Mouse (Mus musculus): ENCODE data around the gene Ly6g6d. TPM values are rescaled to one million over a fixed set of nuclear protein-coding genes. Genes with fewer than 3 reads are reported as not detected.
A peak's percentile ranks its signal among the peaks of the same experiment; 100 is the strongest.
"Not testable (repeated sequence)": the region's sequence is repeated elsewhere in the genome, so short reads cannot be mapped to it uniquely, and the experiment has no call there.

Ly6g6d gene
- polyA plus RNA-seq, 1 experiment: 1.8 TPM

GRCm38 (mm10) chr17:35044904-35045806 is 32.7 kb downstream of the Ly6g6d start:
- no peak for TF ChIP-seq POLR2A (IDR thresholded peaks at IDR 0.05; ENCODE audit: borderline replicate concordance, extremely low read depth, insufficient read depth, insufficient read length, poor library complexity, severe bottlenecking)
- DNase-seq (ENCODE audit: low read depth): no peak

- no peak for DNase-seq (ENCODE audit: low read depth)
- TF ChIP-seq POLR2A (IDR thresholded peaks at IDR 0.05; ENCODE audit: borderline replicate concordance, extremely low read depth, insufficient read depth, insufficient read length, poor library complexity, severe bottlenecking) (no peak), CTCF (IDR thresholded peaks at IDR 0.05; ENCODE audit: borderline replicate concordance, extremely low read depth, insufficient read depth, insufficient read length) (no peak)
Measured at GRCm38 (mm10) chr17:35043794-35044193, 34.1 kb downstream of the Ly6g6d start.

- TF ChIP-seq POLR2A (IDR thresholded peaks at IDR 0.05; ENCODE audit: borderline replicate concordance, extremely low read depth, insufficient read depth, insufficient read length, poor library complexity, severe bottlenecking) (no peak), CTCF (IDR thresholded peaks at IDR 0.05; ENCODE audit: borderline replicate concordance, extremely low read depth, insufficient read depth, insufficient read length) (no peak)
- no peak for DNase-seq (ENCODE audit: low read depth)
Measured at GRCm38 (mm10) chr17:35039121-35039873, 38.6 kb downstream of the Ly6g6d start.

- TF ChIP-seq POLR2A (IDR thresholded peaks at IDR 0.05; ENCODE audit: borderline replicate concordance, extremely low read depth, insufficient read depth, insufficient read length, poor library complexity, severe bottlenecking) (no peak), CTCF (IDR thresholded peaks at IDR 0.05; ENCODE audit: borderline replicate concordance, extremely low read depth, insufficient read depth, insufficient read length) (no peak)
- no peak for DNase-seq (ENCODE audit: low read depth)
Measured at GRCm38 (mm10) chr17:35034896-35035295, 43.0 kb downstream of the Ly6g6d start.

GRCm38 (mm10) chr17:35033703-35034102 is 44.2 kb downstream of the Ly6g6d start:
- not testable (repeated sequence) for DNase-seq (ENCODE audit: low read depth)

GRCm38 (mm10) chr17:35032323-35032870 is 45.5 kb downstream of the Ly6g6d start:
- TF ChIP-seq POLR2A (IDR thresholded peaks at IDR 0.05; ENCODE audit: borderline replicate concordance, extremely low read depth, insufficient read depth, insufficient read length, poor library complexity, severe bottlenecking) (no peak), CTCF (IDR thresholded peaks at IDR 0.05; ENCODE audit: borderline replicate concordance, extremely low read depth, insufficient read depth, insufficient read length) (no peak)
- no peak for DNase-seq (ENCODE audit: low read depth)

GRCm38 (mm10) chr17:35031880-35032279 is 46.0 kb downstream of the Ly6g6d start:
- TF ChIP-seq POLR2A (IDR thresholded peaks at IDR 0.05; ENCODE audit: borderline replicate concordance, extremely low read depth, insufficient read depth, insufficient read length, poor library complexity, severe bottlenecking): no peak
- TF ChIP-seq CTCF (IDR thresholded peaks at IDR 0.05; ENCODE audit: borderline replicate concordance, extremely low read depth, insufficient read depth, insufficient read length): no peak

GRCm38 (mm10) chr17:35031272-35031671 is 46.6 kb downstream of the Ly6g6d start:
- TF ChIP-seq CTCF (IDR thresholded peaks at IDR 0.05; ENCODE audit: borderline replicate concordance, extremely low read depth, insufficient read depth, insufficient read length) (no peak), POLR2A (IDR thresholded peaks at IDR 0.05; ENCODE audit: borderline replicate concordance, extremely low read depth, insufficient read depth, insufficient read length, poor library complexity, severe bottlenecking) (no peak)
- DNase-seq (ENCODE audit: low read depth): no peak

More at GRCm38 (mm10) chr17:35031880-35032279, 46.0 kb downstream of the Ly6g6d start:
- DNase-seq (ENCODE audit: low read depth): no peak

GRCm38 (mm10) chr17:35029691-35030532 is 48.0 kb downstream of the Ly6g6d start:
- TF ChIP-seq POLR2A (IDR thresholded peaks at IDR 0.05; ENCODE audit: borderline replicate concordance, extremely low read depth, insufficient read depth, insufficient read length, poor library complexity, severe bottlenecking) (no peak), CTCF (IDR thresholded peaks at IDR 0.05; ENCODE audit: borderline replicate concordance, extremely low read depth, insufficient read depth, insufficient read length) (peak; percentile 58; the same call in 1 of the 2 replicates)
- peak; percentile 45 for DNase-seq (ENCODE audit: low read depth)

- peak; percentile 24 for DNase-seq (ENCODE audit: low read depth)
- TF ChIP-seq POLR2A (IDR thresholded peaks at IDR 0.05; ENCODE audit: borderline replicate concordance, extremely low read depth, insufficient read depth, insufficient read length, poor library complexity, severe bottlenecking) (no peak), CTCF (IDR thresholded peaks at IDR 0.05; ENCODE audit: borderline replicate concordance, extremely low read depth, insufficient read depth, insufficient read length) (no peak)
Measured at GRCm38 (mm10) chr17:35028315-35028714, 49.5 kb downstream of the Ly6g6d start.

Data from brain, embryonic 14.5 days (tissue).